Mouse (Mus musculus): ENCODE measurements around the gene Gm37240. TPM values are rescaled to one million over a fixed set of nuclear protein-coding genes. Genes with fewer than 3 reads are reported as not detected.
"Not testable (repeated sequence)": the region's sequence is repeated elsewhere in the genome, so short reads cannot be mapped to it uniquely, and the experiment has no call there.

The Gm37240 gene
- polyA plus RNA-seq, 1 experiment from 2014 or later = 3.0 TPM

GRCm38 (mm10) chr3:84581696-84582022, 1305.7 kb downstream of the Gm37240 start:
- 0% methylated on average over 4 of the region's 4 CpGs for WGBS
- no peak for DNase-seq (ENCODE audit: low spot score)
- H3K27ac ChIP-seq = peak overlapping the region; percentile 88
- H3K9me3 ChIP-seq = no peaks in the 10 kb centered on the region
- H3K36me3 ChIP-seq = no peaks in the 10 kb centered on the region
- H3K27me3 ChIP-seq (ENCODE audit: insufficient read depth, poor library complexity, severe bottlenecking) = no peaks in the 10 kb centered on the region
- peaks cover 36% of the 10 kb centered on the region for H3K4me1 ChIP-seq
- H3K4me3 ChIP-seq = peak overlapping the region; percentile 92

- H3K36me3 ChIP-seq = no peaks in the 10 kb centered on the region
- WGBS = 24% methylated on average over 4 of the region's 4 CpGs
- DNase-seq (ENCODE audit: low spot score) = no peak
- H3K27ac ChIP-seq = no peak overlapping the region
- H3K27me3 ChIP-seq (ENCODE audit: insufficient read depth, poor library complexity, severe bottlenecking) = no peaks in the 10 kb centered on the region
- no peaks in the 10 kb centered on the region for H3K9me3 ChIP-seq
- peak overlapping the region; percentile 92 for H3K4me3 ChIP-seq
- peaks cover 33% of the 10 kb centered on the region for H3K4me1 ChIP-seq
These were observed 1306.6 kb downstream of the Gm37240 start for GRCm38 (mm10) chr3:84580716-84581115.

DNA sequence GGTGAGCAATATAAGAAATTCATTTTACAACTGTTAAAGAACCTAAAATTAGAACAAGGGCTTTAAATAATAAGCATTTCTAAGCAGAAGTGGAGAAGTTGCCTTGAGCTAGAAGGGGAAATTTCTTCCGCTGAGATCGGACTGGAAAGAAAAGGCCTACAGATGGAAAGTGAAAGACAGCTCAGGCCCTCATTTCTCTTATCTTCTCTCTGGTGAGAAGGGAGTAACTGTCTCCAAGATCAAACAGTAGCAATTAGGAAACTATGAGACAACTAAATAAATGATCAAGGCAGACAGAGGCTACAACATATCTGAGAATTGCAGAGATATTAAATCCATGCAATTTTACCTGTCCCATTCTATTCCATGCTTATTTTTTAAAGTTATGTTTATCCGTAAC, 1316.8 kb downstream of the Gm37240 start:
- no peak overlapping the region for H3K27ac ChIP-seq
- no peaks in the 10 kb centered on the region for H3K9me3 ChIP-seq
- no peaks in the 10 kb centered on the region for H3K36me3 ChIP-seq
- peaks cover 27% of the 10 kb centered on the region for H3K4me1 ChIP-seq
- WGBS = 64% methylated on average over 3 of the region's 3 CpGs
- H3K27me3 ChIP-seq (ENCODE audit: insufficient read depth, poor library complexity, severe bottlenecking) = no peaks in the 10 kb centered on the region
- H3K4me3 ChIP-seq = no peak overlapping the region
- no peak for DNase-seq (ENCODE audit: low spot score)

DNA sequence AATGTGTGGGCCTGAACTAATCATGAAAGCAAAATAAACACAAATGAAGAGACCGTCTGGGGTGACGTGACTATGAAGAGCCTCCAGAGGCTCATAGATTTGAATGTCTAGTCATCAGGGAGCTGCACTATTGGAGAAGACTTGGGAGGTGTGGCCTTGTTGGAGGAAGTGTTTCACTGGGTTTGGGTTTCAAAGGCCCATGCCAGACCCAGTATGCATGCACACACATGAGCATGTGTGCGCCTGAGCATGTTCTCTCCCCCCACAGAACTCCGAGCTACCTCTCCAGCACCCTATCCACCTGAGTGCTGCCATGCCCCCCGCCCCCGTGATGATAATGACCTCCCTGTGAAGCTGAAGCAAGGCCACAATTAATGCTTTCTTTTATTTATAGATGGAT, 1317.7 kb downstream of the Gm37240 start:
- DNase-seq (ENCODE audit: low spot score) = no peak
- H3K4me1 ChIP-seq = peaks cover 27% of the 10 kb centered on the region

GRCm38 (mm10) chr3:84568540-84568939, 1318.8 kb downstream of the Gm37240 start:
- WGBS = 91% methylated on average over 6 of the region's 6 CpGs

More for the DNA sequence above, 1317.7 kb downstream of the Gm37240 start:
- no peak overlapping the region for H3K4me3 ChIP-seq
- no peaks in the 10 kb centered on the region for H3K9me3 ChIP-seq
- H3K36me3 ChIP-seq = no peaks in the 10 kb centered on the region
- H3K27me3 ChIP-seq (ENCODE audit: insufficient read depth, poor library complexity, severe bottlenecking) = no peaks in the 10 kb centered on the region
- 85% methylated on average over 6 of the region's 6 CpGs for whole genome bisulfite sequencing
- no peak overlapping the region for H3K27ac ChIP-seq

GRCm38 (mm10) chr3:84563415-84563814, 1323.9 kb downstream of the Gm37240 start:
- Histone ChIP-seq H3K27ac (peak overlapping the region; percentile 59), H3K36me3 (no peaks in the 10 kb centered on the region), H3K9me3 (no peaks in the 10 kb centered on the region), H3K4me3 (no peak overlapping the region), H3K4me1 (peaks cover 30% of the 10 kb centered on the region), H3K27me3 (ENCODE audit: insufficient read depth, poor library complexity, severe bottlenecking) (no peaks in the 10 kb centered on the region)
- WGBS = 45% methylated on average over 4 of the region's 4 CpGs
- no peak for DNase-seq (ENCODE audit: low spot score)

More at GRCm38 (mm10) chr3:84568540-84568939, 1318.8 kb downstream of the Gm37240 start:
- Histone ChIP-seq H3K4me1 (peaks cover 28% of the 10 kb centered on the region), H3K27me3 (ENCODE audit: insufficient read depth, poor library complexity, severe bottlenecking) (no peaks in the 10 kb centered on the region), H3K27ac (no peak overlapping the region), H3K9me3 (no peaks in the 10 kb centered on the region), H3K36me3 (no peaks in the 10 kb centered on the region), H3K4me3 (no peak overlapping the region)
- DNase-seq (ENCODE audit: low spot score) = no peak

DNA sequence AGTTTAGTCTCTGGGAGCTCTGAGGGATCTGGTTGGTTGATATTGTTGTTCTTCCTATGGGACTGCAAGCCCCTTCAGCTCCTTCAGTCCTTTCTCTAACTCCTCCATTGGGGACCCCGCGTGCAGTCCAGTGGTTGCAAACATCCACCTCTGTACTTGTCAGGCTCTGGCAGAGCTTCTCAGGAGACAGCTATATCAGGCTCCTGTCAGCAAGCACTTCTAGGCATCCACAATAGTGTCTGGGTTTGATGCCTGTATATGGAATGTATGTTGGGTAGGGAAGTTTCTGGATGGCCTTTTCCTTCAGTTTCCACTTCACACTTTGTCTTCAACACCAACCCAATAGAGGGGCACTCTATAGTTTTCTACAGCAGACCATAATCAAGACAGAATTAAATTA, 1324.4 kb downstream of the Gm37240 start:
- Histone ChIP-seq H3K27ac (peak overlapping the region; percentile 59), H3K4me1 (peaks cover 33% of the 10 kb centered on the region)
- H3K27me3 ChIP-seq (ENCODE audit: insufficient read depth, poor library complexity, severe bottlenecking); DNase-seq (ENCODE audit: low spot score); H3K4me3 ChIP-seq; H3K9me3 ChIP-seq; H3K36me3 ChIP-seq: not testable (repeated sequence)
- WGBS = 42% methylated on average over 2 of the region's 2 CpGs

- no peaks in the 10 kb centered on the region for H3K36me3 ChIP-seq
- H3K4me1 ChIP-seq = peaks cover 31% of the 10 kb centered on the region
- no peaks in the 10 kb centered on the region for H3K27me3 ChIP-seq (ENCODE audit: insufficient read depth, poor library complexity, severe bottlenecking)
- no peak overlapping the region for H3K27ac ChIP-seq
- 89% methylated on average over 3 of the region's 3 CpGs for WGBS
- H3K9me3 ChIP-seq = no peaks in the 10 kb centered on the region
- DNase-seq (ENCODE audit: low spot score) = no peak
- H3K4me3 ChIP-seq = no peak overlapping the region
These were observed 1329.0 kb downstream of the Gm37240 start for GRCm38 (mm10) chr3:84558301-84558700.

- Histone ChIP-seq H3K36me3 (no peaks in the 10 kb centered on the region), H3K4me1 (peaks cover 15% of the 10 kb centered on the region), H3K4me3 (no peak overlapping the region), H3K27me3 (ENCODE audit: insufficient read depth, poor library complexity, severe bottlenecking) (no peaks in the 10 kb centered on the region), H3K27ac (no peak overlapping the region), H3K9me3 (no peaks in the 10 kb centered on the region)
- no peak for DNase-seq (ENCODE audit: low spot score)
- WGBS = 85% methylated on average over 3 of the region's 3 CpGs
These were observed 1331.5 kb downstream of the Gm37240 start for GRCm38 (mm10) chr3:84555780-84556179.

- H3K4me1 ChIP-seq = peaks cover 4% of the 10 kb centered on the region; the same call in 1 of the 2 replicates
- H3K36me3 ChIP-seq = no peaks in the 10 kb centered on the region
- 56% methylated on average over 8 of the region's 8 CpGs for WGBS
- no peak for DNase-seq (ENCODE audit: low spot score)
- no peak overlapping the region for H3K4me3 ChIP-seq
- no peaks in the 10 kb centered on the region for H3K9me3 ChIP-seq
- H3K27ac ChIP-seq = no peak overlapping the region
- no peaks in the 10 kb centered on the region for H3K27me3 ChIP-seq (ENCODE audit: insufficient read depth, poor library complexity, severe bottlenecking)
These were observed 1340.1 kb downstream of the Gm37240 start for GRCm38 (mm10) chr3:84547177-84547576.

DNA sequence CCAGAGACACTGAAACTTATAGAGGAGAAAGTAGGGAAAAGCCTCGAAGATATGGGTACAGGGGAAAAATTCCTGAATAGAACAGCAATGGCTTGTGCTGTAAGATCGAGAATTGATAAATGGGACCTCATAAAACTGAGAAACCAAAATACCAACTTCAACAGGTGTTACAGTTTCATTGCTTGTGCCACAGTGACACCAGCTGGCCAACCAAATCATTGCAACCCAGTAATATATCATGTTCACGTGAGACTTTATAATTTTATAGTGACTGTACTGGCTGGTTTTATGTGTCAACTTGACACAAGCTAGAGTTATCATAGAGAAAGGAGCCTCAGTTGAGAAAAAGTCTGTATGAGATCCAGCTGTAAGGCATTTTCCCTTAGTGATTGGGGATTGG, 1344.9 kb downstream of the Gm37240 start:
- H3K9me3 ChIP-seq; DNase-seq (ENCODE audit: low spot score); H3K4me3 ChIP-seq; H3K36me3 ChIP-seq; H3K27ac ChIP-seq; H3K4me1 ChIP-seq; H3K27me3 ChIP-seq (ENCODE audit: insufficient read depth, poor library complexity, severe bottlenecking): not testable (repeated sequence)
- WGBS = 28% methylated on average over 3 of the region's 3 CpGs

- 95% methylated on average over 1 of the region's 1 CpGs for WGBS
- DNase-seq (ENCODE audit: low spot score) = no peak
These were observed 1345.4 kb downstream of the Gm37240 start for GRCm38 (mm10) chr3:84541881-84542280.

DNA sequence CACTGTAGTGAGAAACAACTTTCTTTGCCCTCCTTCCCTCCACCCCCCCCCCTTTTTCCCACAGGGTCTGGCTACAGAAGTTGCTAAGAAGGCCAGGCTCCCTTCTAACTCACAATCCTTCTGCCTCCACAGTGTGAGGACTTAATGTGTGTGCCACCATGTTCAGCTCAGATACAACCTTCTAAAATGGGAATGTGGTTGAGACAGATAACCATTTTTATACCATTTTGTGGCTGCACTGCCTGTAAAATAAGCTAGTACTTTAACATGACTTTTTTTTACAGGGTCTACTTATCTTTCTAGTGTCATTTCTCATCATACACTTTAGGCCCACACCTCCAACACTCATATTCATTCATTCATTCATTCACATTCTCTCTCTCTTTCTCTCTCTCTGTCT, 1346.7 kb downstream of the Gm37240 start:
- H3K9me3 ChIP-seq = no peaks in the 10 kb centered on the region
- no peaks in the 10 kb centered on the region for H3K4me1 ChIP-seq
- DNase-seq (ENCODE audit: low spot score) = no peak
- H3K27ac ChIP-seq = no peak overlapping the region
- no peak overlapping the region for H3K4me3 ChIP-seq
- no peaks in the 10 kb centered on the region for H3K27me3 ChIP-seq (ENCODE audit: insufficient read depth, poor library complexity, severe bottlenecking)
- H3K36me3 ChIP-seq = no peaks in the 10 kb centered on the region

More at GRCm38 (mm10) chr3:84541881-84542280, 1345.4 kb downstream of the Gm37240 start:
- H3K36me3 ChIP-seq = no peaks in the 10 kb centered on the region
- H3K4me1 ChIP-seq = no peaks in the 10 kb centered on the region
- H3K9me3 ChIP-seq = no peaks in the 10 kb centered on the region
- H3K4me3 ChIP-seq = no peak overlapping the region
- H3K27ac ChIP-seq = no peak overlapping the region
- H3K27me3 ChIP-seq (ENCODE audit: insufficient read depth, poor library complexity, severe bottlenecking) = no peaks in the 10 kb centered on the region

- 88% methylated on average over 6 of the region's 6 CpGs for WGBS
- Histone ChIP-seq H3K4me3 (no peak overlapping the region), H3K27ac (no peak overlapping the region), H3K27me3 (ENCODE audit: insufficient read depth, poor library complexity, severe bottlenecking) (no peaks in the 10 kb centered on the region), H3K36me3 (no peaks in the 10 kb centered on the region), H3K9me3 (no peaks in the 10 kb centered on the region), H3K4me1 (no peaks in the 10 kb centered on the region)
- no peak for DNase-seq (ENCODE audit: low spot score)
These were observed 1350.3 kb downstream of the Gm37240 start for GRCm38 (mm10) chr3:84536987-84537386.
